Mouse (Mus musculus): ENCODE results near the gene Zfp142.

The Zfp142 gene

GRCm38 (mm10) chr1:74587773-74588445 lies at the start of gene Zfp142, which contains the start of gene Bcs1l:
Zfp142 (minus strand) TSS chr1:74588246.
Bcs1l (plus strand) TSS chr1:74588289.
- peak; percentile 99 for DNase-seq

GRCm38 (mm10) chr1:74632734-74633133 lies 44.7 kb upstream of the Zfp142 start:
- no peak for DNase-seq

- no peak for DNase-seq
Observed at GRCm38 (mm10) chr1:74628001-74628400, 40.0 kb upstream of the Zfp142 start.

GRCm38 (mm10) chr1:74626076-74626475 lies 38.0 kb upstream of the Zfp142 start:
- DNase-seq: no peak

- no peak for DNase-seq
Observed at GRCm38 (mm10) chr1:74624183-74624582, 36.1 kb upstream of the Zfp142 start.

GRCm38 (mm10) chr1:74601267-74601962 lies 13.4 kb upstream of the Zfp142 start, which contains the start of the genes Rnf25 and Stk36:
Rnf25 (minus strand) TSS chr1:74601397.
Stk36 (plus strand) TSS chr1:74601445.
- peak; percentile 88 for DNase-seq

- no peak for DNase-seq
Observed at GRCm38 (mm10) chr1:74600501-74601266, 12.6 kb upstream of the Zfp142 start.

- DNase-seq: no peak
Observed at GRCm38 (mm10) chr1:74594434-74594833, 6.4 kb upstream of the Zfp142 start.

- DNase-seq: peak; percentile 68
Observed at GRCm38 (mm10) chr1:74587233-74587772, 743 bp downstream of the Zfp142 start.

GRCm38 (mm10) chr1:74584616-74585398 lies 3.2 kb downstream of the Zfp142 start:
- DNase-seq: no peak

- DNase-seq: no peak
Observed at GRCm38 (mm10) chr1:74582621-74583020, 5.4 kb downstream of the Zfp142 start.

- DNase-seq: no peak
Observed at GRCm38 (mm10) chr1:74569739-74570719, 18.0 kb downstream of the Zfp142 start.

GRCm38 (mm10) chr1:74565834-74566233 lies 22.2 kb downstream of the Zfp142 start:
- DNase-seq: no peak

- DNase-seq: no peak
Observed at GRCm38 (mm10) chr1:74559061-74559460, 29.0 kb downstream of the Zfp142 start.

GRCm38 (mm10) chr1:74544184-74544583 lies 43.9 kb downstream of the Zfp142 start, which contains the start of gene Usp37:
Usp37 (minus strand) TSS chr1:74544284.
- DNase-seq: no peak

GRCm38 (mm10) chr1:74542451-74542961 lies 45.5 kb downstream of the Zfp142 start, which contains the start of gene Plcd4:
Plcd4 (plus strand) TSS chr1:74542888.
- peak; percentile 19 for DNase-seq

GRCm38 (mm10) chr1:74538650-74539049 lies 49.4 kb downstream of the Zfp142 start:
- DNase-seq: peak; percentile 84

GRCm38 (mm10) chr1:74528589-74528988 lies 59.5 kb downstream of the Zfp142 start:
- DNase-seq: no peak

GRCm38 (mm10) chr1:74524746-74525145 lies 63.3 kb downstream of the Zfp142 start:
- no peak for DNase-seq

- no peak for DNase-seq
Observed at GRCm38 (mm10) chr1:74519875-74520274, 68.2 kb downstream of the Zfp142 start.
